Mouse (Mus musculus) megakaryocyte-erythroid progenitor cell, adult 5-6 weeks (primary cell): ENCODE measurements at regions not wholly inside any gene's neighbourhood (a gene's known extent, or its start where the extent isn't known, plus 50 kb on each side); places are given as distances from the start of the nearest gene placed in this dataset.

Source experiments
- ATAC-seq: replicated peaks from 2 replicates; pipeline ENCODE4 v1.8.0; 2016; ENCODE audit warnings: mild to moderate bottlenecking, inconsistent platforms; ENCODE audit not compliant: severe bottlenecking, poor library complexity, low FRiP score, low TSS enrichment

DNA sequence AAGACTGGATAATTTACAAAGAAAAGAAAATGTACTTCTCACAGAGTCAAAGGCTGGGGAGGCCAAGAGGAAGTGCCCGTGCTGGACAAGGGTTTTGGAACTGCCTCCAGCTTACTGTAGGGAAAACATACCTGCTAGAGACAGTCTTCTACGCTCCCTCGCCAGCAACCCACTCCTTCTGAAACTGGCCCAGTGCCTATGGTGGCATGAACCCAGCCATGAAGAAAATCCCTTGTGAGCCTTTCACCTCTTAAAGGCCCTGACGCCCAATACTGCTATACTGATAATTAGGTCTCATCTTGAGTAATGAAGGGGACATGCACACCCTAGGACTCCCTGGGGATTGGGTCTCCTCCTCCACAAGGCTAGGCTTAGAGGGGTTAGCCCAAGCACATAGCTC, 76.6 kb upstream of the Syt6 start:
- no peak for ATAC-seq

DNA sequence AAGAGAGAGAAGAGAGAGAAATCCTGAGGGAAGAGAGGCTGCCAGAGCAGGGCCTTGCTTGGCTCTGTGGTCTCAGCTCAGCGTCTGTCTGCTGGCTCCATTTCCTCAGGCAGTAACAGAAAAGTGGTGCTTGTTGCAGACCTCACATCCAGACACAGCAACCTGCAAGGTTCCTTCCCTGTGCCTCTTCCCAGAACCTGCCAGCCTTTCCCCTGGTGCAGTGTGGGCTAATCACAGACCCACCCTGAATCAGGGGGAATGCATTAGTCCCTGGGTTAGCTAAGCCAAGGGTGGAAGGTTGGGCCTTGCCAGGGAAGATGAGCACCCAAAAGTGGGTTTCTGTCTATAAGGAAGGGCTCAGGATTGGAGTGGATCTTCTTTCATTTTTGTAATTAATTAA, 75.2 kb upstream of the Syt6 start:
- ATAC-seq: no peak

DNA sequence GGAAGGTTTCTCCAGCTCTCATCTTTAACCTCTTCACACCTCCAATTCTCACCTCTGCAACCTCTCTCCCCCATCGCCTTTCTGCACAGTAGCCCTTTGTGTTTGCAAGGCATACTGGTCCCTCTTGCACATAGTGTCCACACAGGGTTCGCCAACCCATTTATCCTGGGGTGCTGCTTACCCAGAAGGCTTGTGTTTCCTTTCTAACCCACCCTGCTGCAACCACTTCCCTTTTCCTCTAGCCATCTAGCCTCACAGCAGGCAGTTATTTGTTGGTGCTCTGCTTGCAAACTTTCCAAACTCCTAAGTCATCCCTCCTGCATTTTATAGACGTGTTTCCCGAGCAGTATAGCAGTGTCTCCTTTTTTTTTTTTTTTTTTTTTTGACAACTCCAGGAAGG, 74.7 kb upstream of the Syt6 start:
- no peak for ATAC-seq

DNA sequence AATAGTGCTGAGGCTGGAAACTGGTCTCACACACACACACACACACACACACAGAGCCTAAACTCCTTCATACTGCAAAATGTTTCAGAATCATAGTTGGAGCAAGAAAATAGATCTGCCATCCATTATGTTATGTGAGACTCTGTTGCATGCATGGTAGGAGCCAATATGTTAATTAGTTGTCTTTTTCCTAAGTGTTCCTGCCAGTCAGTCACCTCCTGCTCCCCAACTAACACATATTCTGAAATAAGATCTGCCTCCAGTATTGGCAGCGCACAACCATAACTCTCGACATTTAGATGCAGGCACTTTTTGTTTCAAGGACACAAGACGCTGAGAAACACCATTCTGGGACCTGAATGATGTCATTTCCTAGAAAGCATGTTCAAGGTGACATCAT, 70.9 kb upstream of the Syt6 start:
- no peak for ATAC-seq

DNA sequence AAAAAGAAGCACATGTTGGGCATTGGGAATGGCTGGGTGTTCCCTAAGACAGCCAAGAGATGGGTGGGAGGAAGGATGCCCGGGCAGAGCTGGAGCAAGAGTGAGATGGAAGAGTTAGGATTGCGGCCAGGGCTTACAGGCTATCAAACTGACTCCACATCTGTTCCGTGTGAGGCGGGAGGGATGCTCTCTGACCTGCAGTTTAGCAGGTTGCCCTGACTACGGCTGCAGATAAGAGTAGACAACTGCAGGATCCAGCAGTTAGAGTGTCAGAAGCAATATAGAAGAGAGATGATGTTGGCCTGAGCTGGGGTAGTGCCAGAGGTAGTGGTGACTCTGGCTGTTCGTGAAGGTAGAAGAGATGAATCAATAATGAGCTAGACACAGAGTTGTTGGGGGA, 61.6 kb upstream of the Syt6 start:
- no peak for ATAC-seq

DNA sequence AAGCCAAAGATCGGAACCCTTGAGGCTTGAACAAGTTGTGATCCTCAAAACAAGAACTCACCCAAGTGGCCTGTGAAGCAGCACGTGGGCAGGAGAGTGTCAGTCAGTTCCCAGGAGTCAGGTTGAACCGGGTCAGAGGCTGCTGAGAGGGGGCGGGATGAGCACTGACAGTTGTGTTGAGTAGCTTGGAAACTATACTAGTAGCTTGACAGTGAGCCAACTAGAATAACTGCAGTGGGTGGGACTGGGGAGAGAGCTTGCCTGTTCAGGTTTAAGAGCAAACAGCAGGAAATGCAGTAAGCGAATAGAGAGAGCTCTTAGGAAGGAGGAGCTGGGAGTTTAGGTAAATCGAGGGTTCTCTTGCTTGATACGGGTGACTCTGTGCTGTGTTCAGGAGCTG, 61.0 kb upstream of the Syt6 start:
- no peak for ATAC-seq

DNA sequence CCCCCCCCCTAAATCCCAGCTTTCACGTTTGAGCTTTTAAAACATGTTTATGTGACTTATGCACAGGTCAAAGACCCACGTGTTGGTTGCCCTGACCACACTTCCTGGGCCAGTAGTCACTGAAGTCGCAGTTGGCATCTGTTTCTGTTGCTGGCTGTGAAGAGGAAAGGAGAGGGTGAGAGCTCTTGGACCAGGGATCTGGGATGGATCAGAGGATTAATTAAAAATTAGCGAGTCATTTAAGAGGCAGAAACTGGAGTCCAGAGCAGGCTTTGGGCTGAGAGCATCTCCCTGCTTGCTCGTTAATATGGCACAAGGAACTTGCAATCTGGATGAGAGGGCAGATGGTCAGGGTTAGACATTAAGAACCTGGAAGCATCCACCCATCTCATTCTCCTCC, 59.1 kb upstream of the Syt6 start:
- ATAC-seq: no peak

DNA sequence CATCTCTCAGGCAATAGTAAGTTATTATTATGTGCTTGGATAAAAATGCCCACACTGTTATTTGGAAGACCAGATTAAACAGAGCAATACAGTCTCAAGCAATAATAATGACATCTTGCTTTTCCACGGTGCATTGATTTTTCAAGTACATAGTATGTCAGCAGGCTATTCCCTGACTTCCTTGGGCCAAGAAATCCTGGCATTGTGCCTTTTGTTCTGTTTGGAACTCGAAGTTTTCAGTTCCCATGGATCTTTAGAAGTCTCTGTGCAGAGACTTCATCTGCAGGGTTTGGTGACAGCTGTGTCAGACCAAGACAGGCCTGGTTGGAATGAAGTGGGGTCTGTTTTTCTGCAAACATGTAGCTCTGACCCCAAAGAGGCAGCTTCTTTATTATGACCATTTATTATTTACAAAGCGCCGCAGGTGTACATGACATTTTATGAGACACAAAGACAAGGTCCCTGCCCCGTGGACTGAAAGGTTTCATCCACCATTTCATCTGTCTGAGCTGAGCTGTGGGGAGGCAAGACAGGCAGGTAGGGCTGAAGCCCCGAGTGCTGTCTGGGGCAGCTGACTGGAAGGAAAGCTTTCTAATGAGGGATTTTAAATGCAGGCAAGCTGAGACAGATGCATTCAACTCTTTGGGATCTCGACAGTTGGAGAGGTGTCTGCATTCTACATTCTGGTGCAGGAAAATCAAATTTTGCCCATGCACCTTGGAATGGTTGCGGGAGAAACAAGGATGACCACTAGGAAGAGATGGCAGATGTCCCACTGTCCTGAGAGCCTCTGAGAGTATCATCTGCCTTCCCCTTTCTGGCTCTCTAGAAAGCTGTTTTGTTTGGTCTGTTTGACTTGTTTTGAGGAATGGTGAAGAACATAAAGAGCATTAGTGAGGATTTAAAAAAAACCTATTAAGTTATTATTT, 57.4 kb upstream of the Syt6 start:
- no peak for ATAC-seq

DNA sequence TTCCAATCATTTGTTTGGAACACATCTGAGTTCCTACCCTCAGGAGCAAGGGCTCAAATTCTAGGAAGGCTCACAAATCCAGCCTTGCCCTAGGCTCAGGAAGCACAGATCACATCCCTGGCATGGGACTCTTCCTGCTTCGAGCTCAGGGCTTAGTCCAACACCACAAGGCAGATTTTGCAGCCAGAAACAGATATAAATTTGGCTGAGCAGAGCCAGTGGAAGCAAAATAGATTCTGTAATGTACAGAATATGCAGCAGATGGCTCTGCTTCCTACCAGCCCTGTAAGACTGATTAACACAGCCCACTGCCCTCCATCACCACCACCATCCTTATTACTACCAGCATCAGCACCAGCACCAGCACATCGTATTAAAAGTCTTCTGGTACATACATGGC, 56.4 kb upstream of the Syt6 start:
- ATAC-seq: no peak
